9 mouse cellular contexts compared by ENCODE assay signal in the genomic region with DNA sequence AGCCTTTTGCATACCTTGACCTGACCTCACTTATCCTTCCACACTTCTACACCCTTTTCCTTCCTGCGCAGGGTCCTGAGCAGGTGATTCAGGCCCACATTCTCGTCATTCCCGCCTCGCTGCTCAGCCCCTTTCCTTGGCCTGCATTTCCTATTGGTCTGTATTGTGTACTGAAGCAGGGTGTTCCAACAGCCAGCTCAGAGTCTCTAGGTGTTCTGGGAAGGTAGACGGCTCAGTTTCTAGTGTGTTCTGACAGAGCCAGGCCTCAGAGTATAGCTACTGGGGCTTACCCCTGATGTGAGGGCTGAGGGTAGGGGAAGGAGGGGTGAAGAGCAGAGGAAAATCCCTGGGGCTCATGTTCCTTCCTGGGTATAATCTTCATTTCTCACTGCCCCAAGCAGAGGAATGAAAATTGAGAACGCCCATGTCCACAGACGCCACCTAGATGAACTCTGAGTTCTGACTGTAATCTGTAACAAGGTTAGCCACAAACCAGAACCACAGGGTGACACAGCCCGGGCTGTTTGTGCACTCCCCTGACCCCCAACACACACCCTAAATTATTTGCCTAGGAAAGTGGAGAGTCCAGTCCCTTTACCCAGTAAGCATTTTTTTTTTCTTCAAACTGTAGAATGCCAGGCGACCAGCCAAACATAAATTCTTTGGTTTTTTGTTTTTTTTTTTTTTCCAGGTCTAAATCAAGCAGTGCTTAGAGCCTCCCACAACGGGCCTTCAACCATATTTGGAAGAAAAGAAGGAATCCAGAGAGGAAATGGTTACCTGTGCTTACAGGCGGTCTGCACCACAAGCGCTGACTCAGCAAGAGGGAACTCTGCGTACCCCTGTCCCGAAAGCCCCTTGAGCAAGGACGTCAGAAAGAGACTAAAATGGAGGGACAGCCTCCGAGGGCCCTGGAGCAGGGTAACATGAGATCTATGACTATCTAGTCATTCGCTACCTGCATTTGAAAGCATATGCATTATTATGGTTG.
DNase-seq lines count a peak whose midpoint lies in the region; ATAC-seq and TF ChIP-seq lines count a peak whose summit lies in the region.
"Had no signal": no experiment of that assay in that cellular context is flagged by ENCODE, and none has a peak within 500 bp of the region (broad histone marks: within the 10 kb centered on the region; RNA-seq: fewer than 3 reads in every experiment).

No protein-coding gene starts in this region.

- WGBS in heart, postnatal 0 days, result 70% methylated on average over 17 of the region's 17 CpGs

- H3K9ac ChIP-seq in heart, postnatal 0 days (replicated peaks; ENCODE audit: low read depth, low read length), result no peak overlapping the region

- no peak for ATAC-seq in heart, postnatal 0 days (ENCODE audit: insufficient read depth, low read depth)

- H3K4me3 ChIP-seq in heart, postnatal 0 days (ENCODE audit: low read depth, low read length), result no peak overlapping the region
- H3K4me3 ChIP-seq: myocyte had no signal

- H3K36me3 ChIP-seq in heart, postnatal 0 days (replicated peaks; ENCODE audit: control insufficient read depth, insufficient read depth, low read length), result no peaks in the 10 kb centered on the region

- H3K27me3 ChIP-seq in heart, postnatal 0 days (ENCODE audit: control insufficient read depth, insufficient read depth, low read length), result no peaks in the 10 kb centered on the region

- H3K4me2 ChIP-seq in heart, postnatal 0 days (ENCODE audit: low read depth, low read length), result no peak overlapping the region

- peak; percentile 10 for DNase-seq in heart, postnatal 0 days (ENCODE audit: low spot score)
- no peak for DNase-seq in heart, postnatal 10 days
- peak; percentile 86 for DNase-seq in 3T3-L1 (ENCODE audit: low read depth, low spot score)
- peak; percentile 88 for DNase-seq in NIH3T3 (ENCODE audit: low read depth)
- peak; percentile 91 for DNase-seq in induced T-regulatory cell, adult 2 months (ENCODE audit: low read depth)
- DNase-seq in urinary bladder, postnatal 4 days (ENCODE audit: low spot score in 2 of 2), result no peak
- DNase-seq in embryo, embryonic 10 days (ENCODE audit: low spot score), result no peak
- DNase-seq in embryo, embryonic 9.5 days (ENCODE audit: extremely low spot score), result no peak

- H3K4me1 ChIP-seq in heart, postnatal 0 days (ENCODE audit: control insufficient read depth, insufficient read depth), result no peaks in the 10 kb centered on the region

- no peak for TF ChIP-seq CTCF in heart, postnatal 0 days (IDR thresholded peaks at IDR 0.05; ENCODE audit: low read depth)

- H3K9me3 ChIP-seq in heart, postnatal 0 days (replicated peaks; ENCODE audit: control insufficient read depth, low read length), result peaks cover 3% of the 10 kb centered on the region; the same call in 1 of the 2 replicates

- TF ChIP-seq EP300 in heart, postnatal 0 days (IDR thresholded peaks at IDR 0.05; ENCODE audit: low read depth), result no peak

- intact Hi-C loops in heart, postnatal 10 days (cut with DNase I), result no loop called here

- no peak overlapping the region for H3K27ac ChIP-seq in heart, postnatal 0 days (ENCODE audit: low read depth)

Comparison
In these comparisons a context has a peak if more than half of its experiments do, and no peak if none do; other contexts are left out.
1. DNase-seq: peak in heart, postnatal 0 days (single experiment), 3T3-L1 (single experiment), NIH3T3 (single experiment) and induced T-regulatory cell, adult 2 months (single experiment); none in heart, postnatal 10 days (0 of 2), urinary bladder, postnatal 4 days (0 of 2), embryo, embryonic 10 days (single experiment) and embryo, embryonic 9.5 days (single experiment).